Mouse (Mus musculus) cerebellum, adult 2 months (tissue): ENCODE data around the gene Dnm3.

ENCODE experiments used
- CTCF ChIP-seq: fragments of 200-500 bp; IDR thresholded peaks from 2 replicates; pipeline ENCODE4 v1.5.1; 2011; ENCODE audit warnings: low read depth, mild to moderate bottlenecking, control low read depth, low read length, moderate library complexity, borderline replicate concordance; ENCODE audit not compliant: insufficient read depth
- POLR2A ChIP-seq: fragments of 200-500 bp; IDR thresholded peaks from 2 replicates; pipeline ENCODE4 v1.6.1; 2011; ENCODE audit warnings: low read length, control low read depth, borderline replicate concordance; ENCODE audit not compliant: insufficient read depth

GRCm38 (mm10) chr1:162004518-162004780 is 473.4 kb downstream of the Dnm3 start:
- TF ChIP-seq POLR2A (no peak), CTCF (no peak)
